Mouse (Mus musculus) lung, postnatal 25 days (tissue): Measurements from ENCODE around the gene Gm12355.
"Not testable (repeated sequence)": the region's sequence is repeated elsewhere in the genome, so short reads cannot be mapped to it uniquely, and the experiment has no call there.

ENCODE experiments used
- DNase-seq: peaks from one replicate; pipeline ENCODE4 v3.0.0; 2022; ENCODE audit warnings: low spot score

Gene Gm12355

DNA sequence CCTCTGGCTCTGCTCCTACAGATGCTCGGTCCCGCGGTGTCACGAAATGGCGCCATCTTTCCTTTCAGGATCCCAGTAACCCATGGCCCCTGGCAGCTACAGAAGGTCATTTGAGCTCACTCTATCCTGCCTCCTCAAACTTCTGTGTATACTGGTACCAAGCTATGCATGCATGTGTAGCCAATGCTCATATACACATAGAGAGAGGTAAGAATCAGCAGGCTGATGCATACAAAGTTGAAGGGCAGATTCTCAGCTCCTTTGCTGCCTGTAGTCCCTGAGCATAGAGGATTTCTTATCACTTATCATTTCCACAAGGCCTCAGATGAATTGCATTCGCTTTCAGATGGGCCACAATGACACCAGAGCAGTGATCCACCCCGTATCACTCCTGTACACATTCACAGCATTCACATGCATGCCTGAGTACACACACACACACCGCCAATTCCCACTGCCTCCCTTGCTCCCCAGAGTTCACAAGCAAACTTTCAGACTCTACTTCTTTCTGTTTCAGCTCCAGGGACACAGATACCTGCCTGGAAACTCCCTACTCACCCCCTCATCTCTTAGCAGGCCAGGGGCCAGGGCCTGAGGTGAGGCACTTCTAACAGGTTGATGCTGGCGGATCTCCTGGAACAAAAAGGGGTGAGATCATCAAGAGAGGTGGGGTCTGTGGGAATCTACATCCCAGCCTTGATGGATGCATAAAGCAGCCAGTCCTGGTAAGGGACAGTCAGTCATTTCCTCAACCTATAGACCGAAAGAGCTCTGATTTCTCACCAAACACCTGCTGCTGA, at the start of gene Gm12355, which contains the start of gene Gsdma3:
Gm12355 (minus strand) TSS at position 51 of the 800 bp plus-strand sequence.
Gsdma3 (plus strand) TSS at position 750 of the 800 bp plus-strand sequence.
- DNase-seq: no peak

DNA sequence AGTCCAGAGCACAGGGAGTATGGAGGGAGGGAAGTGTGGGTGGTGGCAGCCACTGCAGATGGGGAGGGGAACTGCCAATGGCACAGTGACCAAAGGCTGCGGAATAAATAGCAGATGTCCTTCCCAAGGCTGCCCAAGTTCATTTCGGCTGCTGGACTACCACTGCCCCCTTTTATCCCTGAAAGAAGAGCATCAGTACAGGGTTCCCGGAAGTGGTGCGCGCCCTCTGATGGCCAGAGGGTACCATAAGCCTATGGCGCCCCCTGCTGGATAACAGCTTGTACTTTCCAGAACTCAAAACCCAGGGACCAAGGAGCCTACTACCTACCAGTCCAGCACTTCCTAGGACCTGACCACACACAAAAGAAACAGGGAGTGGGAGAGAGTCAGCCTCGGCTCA, 47.7 kb upstream of the Gm12355 start:
- DNase-seq: peak; percentile 35

DNA sequence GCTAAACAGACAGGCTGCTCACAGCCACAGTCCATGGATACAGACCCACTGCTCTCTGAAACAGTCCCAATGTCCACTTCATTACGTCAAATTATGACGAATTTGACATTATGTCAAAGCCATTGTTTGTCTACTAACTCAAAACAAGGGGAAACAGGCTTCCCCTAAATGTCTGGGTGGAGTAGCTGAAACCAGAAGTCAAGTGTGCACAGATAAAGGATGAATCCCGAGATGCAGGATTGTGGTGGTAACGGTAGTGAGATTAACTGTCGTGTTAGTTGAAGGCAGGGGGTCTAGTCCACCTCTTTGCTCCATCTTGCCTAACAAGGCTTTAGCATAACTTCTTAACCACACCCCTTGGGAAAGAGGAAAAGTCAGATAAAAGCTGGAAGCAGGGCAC, 47.0 kb upstream of the Gm12355 start:
- no peak for DNase-seq

DNA sequence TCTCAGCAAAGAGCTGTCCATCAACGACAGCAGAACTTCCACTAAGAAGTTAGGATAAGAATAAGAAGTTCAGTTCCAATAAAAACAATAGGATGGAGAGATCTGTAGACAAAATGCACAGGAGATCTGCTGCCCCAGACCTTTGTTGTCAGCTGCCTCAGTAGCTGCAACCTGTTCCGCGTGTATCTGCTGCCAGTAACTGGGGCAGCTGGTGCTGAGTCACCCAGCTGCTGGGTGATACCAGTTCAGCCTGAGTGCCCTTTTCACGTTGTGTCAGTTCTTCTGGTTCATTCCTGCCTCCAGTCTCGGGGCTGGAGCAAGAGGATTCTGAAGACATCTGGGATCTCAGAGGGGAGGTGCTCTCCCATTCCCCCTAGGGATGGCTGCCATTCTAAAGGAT, 46.4 kb upstream of the Gm12355 start:
- no peak for DNase-seq

DNA sequence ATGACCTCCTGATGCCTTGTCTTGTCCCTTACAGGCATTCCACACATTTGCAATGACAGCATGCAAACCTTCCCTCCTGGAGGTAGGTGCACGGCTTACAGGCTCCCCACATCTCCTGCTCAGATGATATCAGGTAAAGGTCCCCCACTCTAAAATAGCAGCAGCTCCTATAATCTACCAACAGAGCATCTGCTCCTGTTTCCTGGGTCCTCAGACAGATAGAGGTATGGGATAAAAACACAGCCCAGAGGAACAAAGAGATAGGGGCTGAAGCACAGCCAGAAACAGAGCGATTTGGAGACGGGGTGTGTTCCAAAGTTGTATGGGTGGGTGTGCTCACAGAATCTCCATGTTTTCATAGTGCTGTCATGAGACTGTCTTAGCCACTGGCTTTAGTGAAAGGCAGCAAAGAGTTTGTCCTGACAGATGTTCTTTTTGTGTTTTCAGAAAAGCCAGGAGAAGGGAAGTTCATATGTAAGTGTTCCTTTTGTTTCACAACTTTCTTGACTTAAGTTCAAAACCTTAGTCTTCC, 45.9 kb upstream of the Gm12355 start:
- no peak for DNase-seq

DNA sequence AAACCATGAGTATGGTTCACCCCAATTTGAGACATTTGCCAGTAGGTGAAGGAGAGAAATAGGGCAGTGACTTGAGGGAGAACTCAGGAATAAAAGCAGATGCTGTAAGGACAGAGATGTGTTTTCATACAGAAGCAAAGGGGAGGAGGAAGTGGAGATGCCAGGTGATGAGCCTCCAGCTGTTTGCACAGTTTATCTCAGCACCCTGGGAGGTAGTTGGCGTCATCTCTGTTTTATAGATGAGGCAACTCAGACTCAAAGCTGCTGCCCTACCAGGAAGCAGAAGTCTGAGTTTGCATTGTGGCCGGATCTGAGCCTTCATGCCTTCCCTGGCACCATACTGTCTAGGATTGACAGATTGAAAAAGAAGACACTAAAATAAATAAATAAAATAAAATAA, 43.5 kb upstream of the Gm12355 start:
- no peak for DNase-seq

DNA sequence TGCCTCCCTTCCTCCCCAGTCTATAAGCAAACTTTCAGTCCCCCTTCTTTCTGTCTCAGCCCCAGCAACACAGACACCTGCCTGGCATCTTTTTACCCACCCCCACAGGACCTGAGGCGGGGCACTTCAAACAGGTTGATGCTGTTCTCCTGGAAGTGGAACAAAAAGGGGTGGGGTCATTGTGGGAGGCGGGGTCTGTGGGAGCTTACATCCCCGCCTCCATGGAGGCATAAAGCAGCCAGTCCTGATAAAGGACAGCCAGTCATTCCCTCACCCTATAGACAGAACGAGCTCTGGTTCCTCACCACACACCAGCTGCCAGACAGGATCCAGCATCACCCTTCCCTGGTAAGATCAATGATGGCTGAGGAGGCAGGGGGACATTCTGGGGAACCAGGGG, 38.6 kb upstream of the Gm12355 start, which contains the start of gene Gsdma:
Gsdma (plus strand) TSS at position 261 of the 400 bp plus-strand sequence.
- no peak for DNase-seq

DNA sequence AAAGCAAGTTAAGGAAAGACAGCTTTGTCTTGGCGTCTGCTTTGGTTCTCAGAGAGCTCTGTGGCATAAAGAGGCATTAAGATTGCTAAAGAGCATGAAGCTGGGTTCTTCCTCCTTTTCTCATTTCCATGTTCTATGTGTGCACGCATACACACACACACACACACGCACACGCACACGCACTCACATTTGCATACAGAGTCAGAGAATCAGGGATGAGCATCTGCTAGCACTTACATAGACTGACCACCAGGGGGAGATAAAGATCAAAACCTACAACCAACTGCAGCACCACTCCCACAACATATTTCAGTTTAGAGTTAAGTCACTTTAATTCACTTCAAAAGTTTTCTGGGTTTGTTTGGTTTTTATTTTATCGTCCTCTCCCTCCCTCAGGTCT, 35.1 kb upstream of the Gm12355 start:
- DNase-seq: peak; percentile 58

DNA sequence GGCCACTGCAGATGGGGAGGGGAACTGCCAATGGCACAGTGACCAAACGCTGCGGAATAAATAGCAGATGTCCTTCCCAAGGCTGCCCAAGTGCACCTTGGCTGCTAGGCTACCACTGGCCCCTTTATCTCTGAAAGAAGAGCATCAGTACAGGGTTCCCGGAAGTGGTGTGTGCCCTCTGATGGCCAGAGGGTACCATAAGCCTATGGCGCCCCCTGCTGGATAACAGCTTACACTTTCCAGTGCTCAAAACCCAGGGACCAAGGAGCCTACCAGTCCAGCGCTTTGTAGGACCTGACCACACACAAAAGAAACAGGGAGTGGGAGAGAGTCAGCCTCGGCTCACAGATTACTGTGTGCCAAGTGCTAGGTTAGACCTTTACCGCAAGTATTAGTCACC, 29.6 kb upstream of the Gm12355 start:
- peak; percentile 35 for DNase-seq

DNA sequence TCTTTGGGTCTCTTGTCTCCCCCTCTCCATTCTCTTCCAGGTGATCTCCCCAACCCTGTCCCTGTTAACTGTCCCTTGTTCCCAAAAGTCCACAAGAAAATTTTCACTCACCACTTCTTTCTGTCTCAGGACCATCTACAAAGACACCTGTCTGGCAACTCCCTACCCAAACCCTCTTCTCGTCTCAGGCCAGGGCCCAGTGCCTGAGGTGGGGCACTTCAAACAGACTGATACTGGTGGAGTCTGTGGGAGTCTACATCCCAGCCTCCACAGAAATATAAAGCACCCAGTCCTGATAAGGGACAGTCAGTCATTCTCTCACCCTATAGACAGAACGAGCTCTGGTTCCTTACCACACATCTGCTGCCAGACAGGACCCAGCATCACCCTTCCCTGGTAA, 21.0 kb upstream of the Gm12355 start, which contains the start of gene Gsdma2:
Gsdma2 (plus strand) TSS at position 301 of the 400 bp plus-strand sequence.
- no peak for DNase-seq

DNA sequence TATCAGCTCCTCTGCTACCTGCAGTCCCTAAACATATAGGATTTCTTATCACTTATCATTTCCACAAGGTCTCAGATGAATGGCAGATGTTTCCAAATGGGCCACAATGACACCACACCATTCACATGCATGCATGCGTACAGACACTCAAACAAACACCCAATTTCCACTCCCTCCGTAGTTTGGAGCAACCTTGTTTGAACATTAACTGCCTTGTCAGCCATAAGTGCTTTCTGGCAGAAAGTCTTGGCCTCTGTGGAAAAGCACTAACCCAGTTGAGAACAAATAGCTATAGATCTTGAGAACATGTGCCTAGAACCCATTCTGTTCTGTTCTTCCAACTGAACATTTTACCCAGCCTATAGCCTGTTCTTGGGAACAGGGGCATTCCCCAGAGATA, 20.5 kb upstream of the Gm12355 start:
- DNase-seq: no peak

DNA sequence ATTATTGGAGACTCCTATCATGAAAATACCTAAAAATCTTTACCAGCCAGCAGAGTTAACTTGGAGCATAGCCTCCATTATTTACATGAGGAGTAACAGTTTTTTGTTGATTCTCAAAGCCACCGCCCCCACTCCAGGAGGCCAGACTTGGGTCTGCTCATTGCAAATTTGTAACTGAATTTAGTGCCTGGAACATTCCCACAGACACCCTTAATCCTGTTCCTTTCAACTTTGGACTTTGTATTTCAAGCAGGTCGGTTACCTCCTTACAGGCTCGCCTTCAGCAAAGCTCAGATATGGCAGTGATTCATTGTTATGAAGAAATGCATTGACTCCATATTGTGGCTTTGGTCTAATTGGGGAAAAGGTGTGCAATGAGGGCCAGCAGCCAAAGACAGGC, 19.3 kb upstream of the Gm12355 start:
- DNase-seq: no peak

DNA sequence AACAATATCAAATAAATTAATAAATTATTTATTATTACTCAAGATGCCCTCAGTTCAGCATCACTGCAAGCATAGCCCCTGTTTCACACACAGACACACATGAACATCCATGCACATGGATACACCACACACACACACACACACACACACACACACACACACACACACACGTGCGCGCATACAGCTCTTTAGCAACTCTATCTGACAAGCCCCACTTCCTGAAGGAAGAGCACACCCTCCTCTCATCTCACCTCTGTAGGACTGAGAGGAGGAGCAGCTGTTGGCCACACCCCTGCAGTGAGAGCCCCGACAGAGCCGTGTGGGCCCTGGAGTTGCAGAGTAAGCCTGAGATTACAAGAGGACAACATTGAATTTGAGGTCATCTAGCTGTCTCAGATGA, 14.6 kb upstream of the Gm12355 start:
- no peak for DNase-seq

DNA sequence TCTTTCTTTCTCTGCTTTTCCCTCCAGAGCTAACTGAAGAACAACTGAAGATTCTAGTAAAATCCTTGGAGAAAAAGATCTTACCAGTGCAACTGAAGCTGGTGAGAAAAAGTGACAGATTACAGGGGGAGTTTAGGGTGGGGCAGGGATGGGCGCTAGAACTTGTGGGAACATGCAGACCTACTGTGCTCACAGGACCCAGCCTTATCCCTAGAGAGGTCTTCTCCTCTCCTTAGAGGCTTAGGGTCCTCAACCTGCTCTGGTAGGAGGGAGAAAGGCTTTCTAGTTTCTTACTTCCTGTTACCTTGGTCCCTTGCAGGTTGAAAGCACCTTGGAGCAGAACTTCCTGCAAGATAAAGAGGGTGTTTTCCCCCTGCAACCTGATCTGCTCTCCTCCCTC, 12.0 kb upstream of the Gm12355 start:
- DNase-seq: no peak

DNA sequence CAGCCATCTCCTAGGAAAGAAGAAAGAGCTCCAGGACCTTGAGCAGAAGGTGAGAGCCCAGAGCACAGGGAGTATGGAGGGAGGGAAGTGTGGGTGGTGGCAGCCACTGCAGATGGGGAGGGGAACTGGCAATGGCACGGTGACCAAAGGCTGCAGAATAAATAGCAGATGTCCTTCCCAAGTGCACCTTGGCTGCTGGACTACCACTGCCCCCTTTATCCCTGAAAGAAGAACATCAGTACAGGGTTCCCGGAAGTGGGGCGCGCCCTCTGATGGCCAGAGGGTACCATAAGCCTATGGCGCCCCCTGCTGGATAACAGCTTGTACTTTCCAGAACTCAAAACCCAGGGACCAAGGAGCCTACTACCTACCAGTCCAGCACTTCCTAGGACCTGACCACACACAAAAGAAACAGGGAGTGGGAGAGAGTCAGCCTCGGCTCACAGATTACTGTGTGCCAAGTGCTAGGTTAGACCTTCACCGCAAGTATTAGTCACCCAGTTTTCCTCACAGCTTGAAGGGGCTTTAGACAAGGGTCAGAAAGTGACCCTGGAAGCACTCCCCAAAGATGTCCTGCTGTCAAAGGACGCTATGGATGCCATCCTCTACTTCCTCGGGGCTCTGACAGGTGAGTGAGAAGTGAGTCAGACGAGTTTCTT, 10.0 kb upstream of the Gm12355 start:
- DNase-seq: not testable (repeated sequence)

DNA sequence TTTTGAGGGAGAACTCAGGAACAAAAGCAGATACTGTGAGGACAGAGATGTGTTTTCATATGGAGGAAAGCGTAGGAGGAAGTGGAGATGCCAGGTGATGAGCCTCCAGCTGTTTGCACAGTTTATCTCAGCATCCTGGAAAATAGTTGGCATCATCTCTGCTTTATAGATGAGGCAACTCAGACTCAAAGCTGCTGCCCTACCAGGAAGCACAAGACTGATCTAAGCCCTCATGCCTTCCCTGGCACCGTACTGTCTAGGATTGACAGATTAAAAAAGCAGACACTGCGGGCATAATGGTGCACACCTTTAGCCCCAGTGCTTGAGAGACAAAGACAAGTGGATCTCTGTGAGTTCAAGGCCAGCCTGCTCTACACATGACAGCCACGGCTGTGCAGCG, 5.2 kb upstream of the Gm12355 start:
- no peak for DNase-seq

DNA sequence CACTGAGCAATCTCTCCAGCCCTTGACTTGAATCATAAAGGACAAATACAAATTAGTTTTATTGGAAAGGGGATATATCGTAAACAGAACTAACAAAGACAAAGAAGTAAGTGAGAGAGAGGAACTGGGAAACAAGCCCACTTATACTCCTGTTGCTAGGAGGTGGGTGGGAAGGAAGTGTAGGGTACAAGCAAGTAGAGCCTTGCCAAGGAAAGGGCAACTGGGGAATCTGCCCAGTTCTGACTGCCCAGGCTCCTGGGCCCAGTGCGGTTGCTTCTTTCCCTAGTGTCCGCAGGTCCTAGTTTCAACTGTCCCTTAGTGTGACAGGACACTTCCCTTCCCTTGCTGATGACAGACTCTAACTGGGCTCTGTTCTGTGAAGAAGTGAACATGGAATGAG, 3.2 kb upstream of the Gm12355 start:
- DNase-seq: no peak

DNA sequence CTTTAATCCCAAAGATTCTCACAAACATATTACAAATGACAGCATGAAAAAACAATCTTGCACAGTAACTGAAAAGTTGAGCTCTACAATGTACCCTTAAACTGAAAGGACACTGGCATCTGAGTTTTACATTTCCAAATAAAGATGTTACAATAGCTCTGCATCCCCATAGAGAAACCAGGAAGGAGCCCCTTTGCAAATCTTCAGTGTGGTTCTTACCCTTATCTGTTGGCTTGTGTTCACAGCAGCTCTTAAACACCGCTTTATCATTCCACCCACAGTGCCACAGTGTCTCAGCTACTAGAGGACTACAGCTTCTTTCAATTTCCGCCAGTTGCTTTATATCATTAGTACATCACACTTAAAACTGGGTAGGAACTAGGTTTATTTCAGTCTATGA, 1.1 kb downstream of the Gm12355 start:
- DNase-seq: not testable (repeated sequence)

DNA sequence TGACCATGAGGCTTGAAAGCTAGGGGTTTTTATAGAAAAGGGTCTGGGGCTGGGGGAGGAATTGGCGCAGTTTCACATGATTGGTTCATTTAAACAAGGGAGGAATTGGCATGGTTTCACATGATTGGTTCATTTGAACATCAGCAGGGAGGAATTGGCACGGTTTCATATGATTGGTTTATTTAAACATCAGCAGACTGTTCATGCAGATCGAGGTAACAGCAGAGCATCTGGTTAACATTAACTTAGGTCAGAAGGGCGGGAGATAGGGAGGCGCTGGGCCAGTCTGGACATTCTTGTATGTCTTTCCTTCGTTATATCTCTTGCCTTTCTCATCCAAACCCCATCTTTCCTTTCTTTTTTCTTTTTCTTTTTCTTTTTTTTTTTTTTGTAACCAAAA, 1.5 kb downstream of the Gm12355 start:
- not testable (repeated sequence) for DNase-seq

DNA sequence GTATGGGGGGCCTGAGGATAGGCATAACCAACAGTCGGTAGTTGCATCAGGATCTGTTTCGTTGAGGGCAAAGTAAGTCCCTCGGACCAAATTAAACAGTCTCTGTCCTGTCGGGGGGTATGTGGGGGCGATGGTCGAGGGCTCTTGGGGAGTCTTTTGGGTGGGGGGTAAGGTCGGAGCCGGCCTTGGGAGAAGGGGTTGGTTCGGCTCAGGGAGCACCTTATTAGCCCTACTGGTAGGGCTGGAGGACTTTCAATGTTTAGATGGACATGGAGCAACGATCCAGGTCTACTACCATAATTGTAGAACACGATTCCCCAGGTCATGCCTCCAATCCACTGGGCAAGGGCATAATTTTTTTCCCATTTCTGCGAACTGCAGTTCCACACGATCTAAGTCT, 4.7 kb downstream of the Gm12355 start:
- no peak for DNase-seq

DNA sequence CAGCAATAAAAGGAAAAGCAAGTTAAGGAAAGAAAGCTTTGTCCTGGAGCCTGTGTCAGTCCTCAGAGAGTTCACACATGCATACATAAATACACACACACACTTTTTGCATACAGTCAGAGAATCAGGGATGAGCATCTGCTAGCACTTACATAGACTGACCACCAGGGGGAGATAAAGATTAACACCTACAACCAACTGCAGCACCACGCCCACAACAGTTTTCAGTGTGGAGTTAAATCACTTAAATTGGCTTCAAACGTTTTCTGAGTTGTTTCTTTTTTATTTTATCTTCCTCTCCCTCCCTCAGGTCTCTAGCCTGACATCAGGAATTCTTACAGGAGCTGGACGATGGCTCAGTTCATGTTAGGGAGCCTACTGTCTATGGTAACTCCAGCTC, 18.7 kb downstream of the Gm12355 start:
- peak; percentile 51 for DNase-seq

DNA sequence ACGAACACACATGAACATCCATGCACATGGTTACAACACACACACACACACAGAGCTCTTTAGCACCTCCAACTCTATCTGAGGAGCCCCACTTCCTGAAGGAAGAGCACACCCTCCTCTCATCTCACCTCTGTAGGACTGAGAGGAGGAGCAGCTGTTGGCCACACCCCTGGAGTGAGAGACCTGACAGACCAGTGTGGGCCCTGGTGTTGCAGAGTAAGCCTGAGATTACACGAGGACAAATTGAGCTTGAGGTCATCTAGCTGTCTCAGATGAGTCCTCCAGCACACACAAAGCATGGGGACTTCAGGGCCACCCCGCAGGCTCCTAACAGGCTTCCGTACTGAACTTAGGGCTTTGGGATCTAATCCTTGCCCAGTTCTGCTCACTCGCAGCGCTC, 20.6 kb downstream of the Gm12355 start:
- not testable (repeated sequence) for DNase-seq

DNA sequence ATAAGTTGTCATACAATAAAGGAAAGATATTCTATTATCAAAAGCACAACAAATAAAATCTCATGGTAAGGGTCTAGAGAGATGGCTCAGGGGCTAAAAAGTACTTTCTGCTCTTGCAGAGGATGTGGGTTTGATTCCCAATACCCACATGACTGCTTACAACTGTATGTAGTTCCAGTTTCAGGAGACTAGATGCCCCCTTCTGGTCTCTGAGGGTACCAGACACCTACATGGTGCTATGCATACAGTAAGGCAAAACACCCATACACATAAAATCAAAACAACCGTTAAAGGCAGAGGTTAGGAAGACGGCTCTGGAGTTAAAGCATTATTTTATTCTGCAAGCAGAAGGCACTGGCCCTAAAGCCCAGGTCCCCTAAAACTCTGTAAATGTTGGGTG, 21.5 kb downstream of the Gm12355 start:
- no peak for DNase-seq
